Mouse (Mus musculus) left cerebral cortex, adult 11 months (tissue): Measurements from ENCODE around the gene Cpsf4l.

ENCODE experiments used
- DNase-seq: peaks from one replicate; pipeline ENCODE4 v3.0.0; 2022; ENCODE audit warnings: low spot score

The Cpsf4l gene

GRCm38 (mm10) chr11:113709731-113710256 is at the start of gene Cpsf4l:
Gene Cpsf4l (minus strand): TSS chr11:113710017.
- DNase-seq, result no peak

DNA sequence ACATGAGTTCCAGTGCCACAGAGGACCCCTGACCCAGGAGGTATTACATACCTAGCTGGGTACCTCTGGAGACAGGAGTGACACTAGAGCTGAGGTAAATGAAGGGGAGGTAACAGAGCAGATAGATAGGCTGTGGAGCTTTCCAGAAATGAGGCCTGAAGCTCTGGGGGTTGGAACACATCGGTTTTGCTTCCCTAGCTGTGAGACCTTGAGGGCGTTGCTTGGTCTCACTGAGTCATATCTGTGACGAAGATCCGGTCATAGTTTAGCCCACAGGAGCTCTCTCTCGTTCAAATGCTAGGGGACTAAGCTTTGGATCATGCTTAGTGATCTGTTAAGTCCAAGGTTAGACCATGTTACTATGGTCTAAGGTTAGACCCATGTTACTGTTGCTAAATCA is 49.0 kb upstream of the Cpsf4l start:
- DNase-seq, result no peak

- no peak for DNase-seq
These were observed 46.8 kb upstream of the Cpsf4l start for GRCm38 (mm10) chr11:113756578-113756977.

- DNase-seq, result no peak
These were observed 46.1 kb upstream of the Cpsf4l start for GRCm38 (mm10) chr11:113755878-113756277.

GRCm38 (mm10) chr11:113754845-113755244 is 45.0 kb upstream of the Cpsf4l start:
- DNase-seq, result no peak

GRCm38 (mm10) chr11:113752685-113753430 is 43.0 kb upstream of the Cpsf4l start:
- DNase-seq, result no peak

DNA sequence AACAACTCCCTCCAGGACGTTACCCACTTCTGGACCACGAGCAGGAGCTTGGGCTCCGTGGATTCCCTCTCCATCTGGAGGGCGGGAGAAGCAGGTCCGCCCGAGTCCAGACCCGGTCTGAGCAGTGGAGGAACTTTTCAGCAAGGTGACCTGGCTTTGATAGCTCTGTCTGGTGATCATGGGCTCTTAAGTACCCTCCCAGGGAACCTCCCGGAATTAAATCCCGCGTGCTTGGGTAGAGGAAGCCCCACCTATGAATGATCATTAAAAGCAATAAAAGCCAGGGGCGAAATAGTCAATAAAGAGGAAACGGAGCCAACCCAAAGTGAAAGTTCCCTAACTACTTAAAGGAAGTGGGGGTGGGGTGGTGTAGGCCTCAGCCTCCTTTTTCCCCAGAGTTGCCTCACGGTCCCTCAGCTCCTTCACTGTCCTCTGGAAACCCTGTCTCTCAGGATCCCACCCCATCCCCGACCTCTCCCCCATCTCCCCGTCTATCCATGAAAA is 42.4 kb upstream of the Cpsf4l start:
- no peak for DNase-seq

DNA sequence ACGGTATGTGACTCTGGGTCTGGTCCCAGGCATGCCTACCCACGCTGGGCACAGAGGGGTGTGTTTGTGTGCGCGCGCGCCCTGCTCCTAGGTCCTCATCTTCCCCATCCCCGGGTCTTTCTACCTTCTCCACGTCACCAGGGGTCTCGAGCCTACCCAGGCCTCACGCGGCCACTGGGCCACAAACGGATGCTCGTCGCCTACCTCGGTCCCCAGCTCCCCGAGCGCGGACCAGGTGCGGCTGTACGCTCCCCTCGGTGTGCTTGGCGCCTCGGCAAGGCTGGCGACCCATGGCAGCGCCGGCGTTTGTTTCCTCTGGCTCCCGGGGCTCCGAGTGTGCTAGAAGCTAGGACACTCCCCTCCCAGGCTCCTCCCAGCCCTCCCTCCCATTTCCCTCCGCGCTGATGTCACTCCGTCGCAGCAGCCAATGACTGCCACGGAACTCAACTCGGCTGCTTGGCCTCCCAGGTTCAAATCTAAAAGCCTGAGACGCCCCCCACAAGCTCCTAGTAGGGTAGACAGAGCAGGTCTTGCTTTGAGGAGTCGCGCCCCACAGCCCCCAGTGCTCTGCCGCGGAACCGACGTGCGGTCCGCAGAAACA is 41.8 kb upstream of the Cpsf4l start, which contains the start of gene Cdc42ep4:
TSS of gene Cdc42ep4 (minus strand) at position 398 of the 601 bp plus-strand sequence.
- DNase-seq, result peak; percentile 58

DNA sequence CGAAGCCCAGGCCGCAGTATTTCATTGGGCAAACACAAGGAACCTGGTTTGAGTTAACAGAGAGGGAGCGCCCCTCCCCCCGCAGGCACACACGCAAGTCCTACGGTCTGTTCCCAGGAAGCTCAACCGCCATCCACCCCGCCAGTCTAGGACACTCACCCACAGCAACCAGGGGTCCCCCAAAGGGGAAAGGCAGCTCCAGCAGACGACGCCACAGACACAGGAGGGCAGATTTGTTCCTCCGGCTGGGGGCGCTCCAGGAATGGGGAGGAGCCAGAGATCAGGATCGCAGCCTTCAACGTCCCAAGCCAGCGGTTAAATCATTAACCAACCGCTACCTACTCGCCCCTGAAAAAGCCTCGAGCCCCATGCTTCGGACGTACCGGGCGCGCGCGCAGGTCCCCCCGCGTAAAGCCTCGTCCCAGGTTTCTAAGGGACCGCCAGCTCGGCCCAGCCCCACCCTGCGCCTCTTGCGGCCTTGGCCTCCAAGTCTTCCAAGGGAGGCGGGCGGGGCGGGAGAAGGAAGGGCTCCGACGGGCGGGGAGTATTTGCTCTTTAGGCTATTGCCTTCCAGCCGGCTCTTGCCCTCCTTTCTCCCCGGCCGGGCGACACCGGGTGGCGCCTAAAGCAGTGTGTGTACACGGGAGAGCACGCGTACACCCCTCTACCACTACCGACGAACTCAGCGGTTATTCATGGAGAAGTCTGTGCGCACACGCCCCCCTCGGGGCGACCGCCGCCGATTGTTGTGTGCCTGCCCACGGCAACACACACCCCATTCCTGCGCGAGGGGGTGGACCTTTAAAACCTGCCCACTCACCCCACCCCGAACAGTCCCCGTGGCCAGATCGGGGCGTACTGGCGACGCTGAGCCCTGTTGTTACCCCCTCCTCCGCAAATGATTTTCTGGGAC is 41.0 kb upstream of the Cpsf4l start:
- peak; percentile 25 for DNase-seq

DNA sequence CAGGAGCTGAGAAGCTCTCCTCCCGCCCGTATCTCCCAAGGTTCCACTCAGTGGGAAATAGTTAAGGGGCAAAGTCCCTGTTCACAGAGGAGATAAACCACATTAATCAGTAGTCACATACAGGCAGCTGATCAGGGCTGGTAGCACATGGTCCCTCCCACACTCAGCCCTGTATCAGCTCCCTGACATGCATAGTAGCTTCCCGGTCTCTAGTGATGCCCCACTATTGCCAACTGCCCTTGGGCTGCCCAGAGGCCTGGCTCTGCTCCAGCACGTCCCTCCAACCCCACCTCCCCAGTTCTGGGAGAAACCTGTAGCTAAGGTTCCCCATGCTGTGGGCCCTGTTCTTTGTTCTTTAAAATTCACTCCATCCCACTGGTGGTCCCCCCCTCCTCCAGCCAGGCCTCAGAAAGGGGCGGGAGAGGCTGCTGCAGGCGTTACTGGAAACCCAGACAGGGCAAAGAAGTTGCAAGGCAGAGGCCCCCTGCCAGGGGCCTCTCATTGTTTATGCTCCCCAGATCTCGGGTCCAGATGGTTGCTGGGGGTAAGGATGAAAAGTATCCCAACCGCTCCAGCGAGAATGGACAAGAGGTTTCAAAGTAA is 40.0 kb upstream of the Cpsf4l start:
- no peak for DNase-seq

DNA sequence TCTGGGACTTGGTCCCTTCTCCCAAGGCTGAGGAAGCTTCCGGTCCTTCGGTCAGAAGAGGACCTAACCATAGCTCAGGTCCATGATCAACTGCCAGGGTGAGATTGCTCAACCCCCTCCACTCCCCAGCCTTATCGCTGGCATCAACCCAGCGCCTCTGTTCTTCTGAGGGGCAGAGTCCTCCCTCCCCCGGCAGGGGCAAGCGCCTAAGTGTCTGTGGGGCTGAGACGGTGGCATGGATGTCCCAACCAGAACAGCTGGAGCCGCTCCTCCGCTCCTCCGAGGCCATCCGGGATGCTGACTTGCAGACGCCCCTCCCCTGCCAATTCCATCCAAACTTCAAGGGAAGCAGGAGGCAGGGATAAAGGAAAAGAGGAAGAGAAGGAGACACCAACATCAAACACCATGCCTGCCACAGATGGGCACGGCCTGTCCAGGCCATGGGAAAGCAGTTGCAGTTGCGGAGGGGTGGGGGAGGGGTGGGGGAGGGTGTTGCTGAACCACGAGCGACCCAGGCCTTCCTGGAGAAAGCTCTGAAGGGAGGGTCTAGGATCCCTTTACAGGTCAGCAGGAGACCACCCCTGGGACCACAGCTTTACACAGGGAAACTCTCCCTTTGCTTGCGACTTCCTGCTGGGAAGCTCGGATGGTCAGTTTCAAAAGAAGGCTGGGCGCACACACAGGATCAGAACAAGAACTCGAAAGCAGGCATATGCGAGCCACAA is 39.1 kb upstream of the Cpsf4l start:
- DNase-seq, result no peak

DNA sequence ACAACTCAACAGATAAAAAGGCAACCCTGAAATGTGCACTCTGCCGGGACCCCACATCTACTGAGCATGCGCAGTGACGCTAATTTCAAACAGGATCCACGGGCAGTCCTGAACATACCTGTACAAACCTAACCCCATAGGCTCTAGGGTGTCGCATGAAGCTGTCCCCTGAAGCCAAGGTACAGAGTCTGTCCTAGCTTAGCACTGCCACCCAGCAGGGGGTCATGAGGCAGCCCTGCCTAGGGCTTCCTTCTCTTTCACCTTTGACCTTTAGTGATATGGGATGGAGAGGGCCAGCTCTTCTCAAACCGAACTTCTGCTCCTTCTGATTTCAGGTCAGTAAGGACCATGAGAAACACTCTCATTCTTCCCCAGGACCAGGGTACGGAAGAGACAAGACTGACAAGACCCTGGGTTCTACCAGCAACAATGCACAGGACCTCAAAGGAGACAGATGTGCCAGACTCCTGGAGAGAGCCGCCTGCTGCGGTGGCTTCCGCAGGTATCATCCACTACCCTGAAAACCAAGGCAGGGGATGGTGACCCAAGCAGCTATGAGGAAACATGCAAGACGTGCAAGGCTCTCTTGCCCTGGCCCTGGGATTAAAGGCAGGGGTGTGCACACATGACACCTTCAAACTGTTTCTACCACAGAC is 38.0 kb upstream of the Cpsf4l start:
- no peak for DNase-seq

- DNase-seq, result no peak
These were observed 37.2 kb upstream of the Cpsf4l start for GRCm38 (mm10) chr11:113747056-113747455.

DNA sequence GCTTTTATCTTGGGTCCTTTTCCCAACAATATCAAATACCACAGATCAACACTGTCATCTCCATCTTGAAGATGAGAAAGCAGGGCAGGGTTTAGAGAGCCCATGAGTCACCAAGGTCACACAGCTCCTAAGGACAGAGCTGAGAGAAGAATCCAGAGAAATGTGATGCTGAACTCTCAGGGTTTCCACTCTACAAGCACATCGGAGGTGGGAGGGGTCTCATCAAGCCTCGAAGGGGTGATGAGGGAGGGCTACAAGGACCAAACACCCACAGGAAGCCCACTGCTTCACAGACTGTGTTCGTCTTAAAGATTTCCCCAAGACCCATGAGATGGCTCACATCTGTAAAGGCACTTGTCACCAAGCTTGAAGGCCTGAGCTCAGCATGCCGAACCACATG is 36.1 kb upstream of the Cpsf4l start:
- DNase-seq, result no peak

GRCm38 (mm10) chr11:113742998-113743397 is 33.2 kb upstream of the Cpsf4l start:
- DNase-seq, result no peak

GRCm38 (mm10) chr11:113740100-113740499 is 30.3 kb upstream of the Cpsf4l start:
- no peak for DNase-seq

DNA sequence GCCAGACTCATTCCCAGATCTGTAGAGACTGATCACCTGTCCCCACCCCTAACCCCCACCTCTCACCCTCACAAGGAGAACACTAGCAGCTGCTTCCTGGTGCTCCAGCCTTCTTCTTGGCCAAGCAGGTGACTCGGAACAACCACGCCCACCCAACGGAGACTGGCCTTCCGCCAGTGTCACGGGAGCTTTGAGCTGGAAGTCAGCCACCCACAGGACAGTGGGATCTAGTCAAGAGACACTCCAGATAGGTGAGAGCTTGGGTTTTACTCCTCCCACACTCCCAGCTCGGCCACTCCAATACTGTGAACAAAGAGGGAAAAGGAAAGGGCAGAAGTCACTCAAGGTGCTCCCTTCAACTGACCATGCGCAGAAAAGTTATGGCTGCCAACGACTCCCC is 29.4 kb upstream of the Cpsf4l start:
- DNase-seq, result no peak

- no peak for DNase-seq
These were observed 28.1 kb upstream of the Cpsf4l start for GRCm38 (mm10) chr11:113737912-113738311.

DNA sequence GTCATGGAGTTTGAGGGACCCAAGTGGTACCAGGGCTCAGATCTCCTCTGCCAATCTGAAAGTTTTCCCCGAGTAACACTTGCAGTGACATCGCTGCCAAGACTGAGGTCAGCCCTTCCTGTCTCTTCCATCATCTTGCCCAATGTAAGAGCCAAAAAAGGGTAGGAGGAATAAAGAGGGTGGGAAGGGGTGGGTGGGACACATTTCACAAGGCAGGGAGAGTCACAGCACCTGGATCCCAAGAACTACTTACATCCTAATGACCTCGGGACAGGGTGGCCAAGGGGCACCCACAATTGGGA is 27.7 kb upstream of the Cpsf4l start:
- no peak for DNase-seq

- DNase-seq, result no peak
These were observed 27.2 kb upstream of the Cpsf4l start for GRCm38 (mm10) chr11:113736848-113737552.
